Mouse (Mus musculus): ENCODE results near the gene Naxd.

DNA sequence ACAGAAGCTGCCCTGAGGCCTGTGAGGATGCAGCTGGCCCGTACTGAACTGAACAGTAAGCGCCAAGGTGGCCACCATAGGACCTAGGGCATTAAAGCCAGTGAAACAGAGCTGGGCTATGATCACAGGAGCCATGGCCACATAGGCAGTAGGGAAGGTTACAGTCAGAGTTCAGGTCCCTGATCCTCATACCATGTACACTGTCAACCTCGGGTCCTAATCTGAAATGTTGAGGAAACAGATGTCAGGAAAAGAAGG, 32.7 kb upstream of the Naxd start:
- TF ChIP-seq TAL1 (IDR thresholded peaks at IDR 0.05; ENCODE audit: low read length) (no peak), GATA1 (IDR thresholded peaks at IDR 0.05; ENCODE audit: low read length) (no peak)

Data from erythroblast, embryonic 14.5 days (primary cell).